Mouse (Mus musculus): ENCODE measurements at regions not wholly inside any gene's neighbourhood (a gene's known extent, or its start where the extent isn't known, plus 50 kb on each side); places are given as distances from the start of the nearest gene placed in this dataset.

DNA sequence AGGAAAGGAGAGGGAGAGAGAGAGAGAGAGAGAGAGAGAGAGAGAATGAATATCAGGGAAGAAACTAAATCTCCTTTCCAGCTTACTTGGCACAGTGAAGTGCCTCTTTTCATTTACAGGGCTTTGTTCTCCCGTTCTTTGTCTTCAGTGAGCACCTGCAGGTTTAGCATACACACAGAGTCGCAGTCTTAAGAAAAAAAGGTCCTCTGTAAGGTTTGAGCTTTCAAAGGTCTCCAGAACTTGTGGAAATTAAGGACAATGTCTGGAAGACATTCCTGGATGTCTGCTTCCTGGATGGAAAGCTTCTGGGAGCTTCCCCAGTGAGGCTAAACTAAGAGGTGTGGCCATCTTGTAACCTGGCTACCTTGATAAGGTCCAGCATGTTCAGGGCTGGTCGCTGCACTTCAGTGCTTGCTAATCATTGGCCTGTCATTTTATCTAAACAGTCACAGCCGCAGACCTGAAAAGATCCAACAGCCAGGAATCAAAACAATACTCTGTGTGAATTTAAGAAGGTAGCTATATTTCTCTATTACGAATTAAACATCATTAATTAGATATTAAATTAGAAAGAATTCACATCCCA lies 113.1 kb upstream of the Ralgapa2 start:
- H3K4me1 ChIP-seq (ENCODE audit: control insufficient read depth in 1 of 2, insufficient read depth in 2 of 2), result peaks cover 0 to 11% of the 10 kb centered on the region in 2 experiments; a peak in 2 of 4 replicates
- dilution Hi-C loops (cut with MboI; ENCODE audit: extremely low pct_ligation_motif_present, extremely low pct_unique_long_range_greater_than_20kb, low sequenced_read_pairs) (no loop called here), in situ Hi-C loops (cut with MboI; ENCODE audit: low pct_ligation_motif_present, low pct_unique_long_range_greater_than_20kb, low sequenced_read_pairs) (no loop called here)
- H3K9ac ChIP-seq (ENCODE audit: insufficient read depth, low read depth), result no peak overlapping the region
- H3K27me3 ChIP-seq (replicated peaks), result no peaks in the 10 kb centered on the region
- no peaks in the 10 kb centered on the region for H3K9me3 ChIP-seq (replicated peaks; ENCODE audit: low read length)
- no peak overlapping the region for H3K27ac ChIP-seq (ENCODE audit: insufficient read depth, low read depth)
- no peak for TF ChIP-seq NELFE (IDR thresholded peaks at IDR 0.05; ENCODE audit: low read depth, low read length)
- no peak for TF ChIP-seq USF2 (conservative IDR thresholded peaks at IDR 0.05; ENCODE audit: low read depth, low read length)
- no peak for TF ChIP-seq IRF4 (IDR thresholded peaks at IDR 0.05; ENCODE audit: low read depth, low read length)
- TF ChIP-seq MAFK (IDR thresholded peaks at IDR 0.05; ENCODE audit: insufficient replicate concordance, low read length), result no peak
- TF ChIP-seq CTCF (conservative IDR thresholded peaks at IDR 0.05 in 1 of 2, IDR thresholded peaks at IDR 0.05 in 1 of 2; ENCODE audit: low read depth in 2 of 2, low read length in 2 of 2), result no peak
- no peak for TF ChIP-seq ELF1 (IDR thresholded peaks at IDR 0.05; ENCODE audit: low read depth, low read length)
- TF ChIP-seq KAT2A (IDR thresholded peaks at IDR 0.05; ENCODE audit: insufficient replicate concordance, low read length), result no peak
- no peak for TF ChIP-seq SMC3 (IDR thresholded peaks at IDR 0.05; ENCODE audit: low read depth, low read length)
- TF ChIP-seq USF1 (IDR thresholded peaks at IDR 0.05; ENCODE audit: low read depth, low read length), result no peak
- no peak for TF ChIP-seq E2F4 (IDR thresholded peaks at IDR 0.05; ENCODE audit: insufficient replicate concordance, low read depth, low read length)
- no peak for DNase-seq (ENCODE audit: extremely low read depth)
- H3K4me2 ChIP-seq (ENCODE audit: insufficient read depth, low read depth, poor library complexity, severe bottlenecking), result no peak overlapping the region
- H3K4me3 ChIP-seq (replicated peaks in 1 of 3; ENCODE audit: low read depth in 2 of 3, low read length in 2 of 3, poor library complexity in 1 of 3), result no peak overlapping the region
- no peaks in the 10 kb centered on the region for H3K79me2 ChIP-seq (replicated peaks; ENCODE audit: control insufficient read depth, extremely low read depth, insufficient read depth, poor library complexity, severe bottlenecking)
- H3K36me3 ChIP-seq (replicated peaks in 1 of 2; ENCODE audit: control insufficient read depth in 1 of 2, insufficient read depth in 1 of 2, low read length in 1 of 2), result no peaks in the 10 kb centered on the region

DNA sequence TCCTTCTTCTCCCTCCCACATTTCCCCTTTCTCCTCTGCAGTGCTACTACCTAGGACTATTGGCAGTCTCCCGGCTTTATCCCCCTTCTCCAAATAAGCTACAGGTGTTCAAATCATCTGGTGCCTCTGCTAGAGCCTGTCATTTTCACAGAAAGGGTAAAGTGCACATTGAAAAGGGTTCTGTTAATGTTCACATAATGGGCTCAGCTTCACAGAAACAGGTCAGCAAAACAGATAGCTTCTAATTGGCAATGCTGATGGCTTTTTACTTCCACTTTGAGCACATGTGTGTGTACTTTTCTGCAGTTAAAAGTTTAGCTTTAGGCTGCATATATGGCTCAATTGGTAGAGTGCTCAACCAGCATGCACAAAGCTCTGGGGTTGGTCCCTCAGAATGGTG lies 114.4 kb upstream of the Ralgapa2 start:
- Histone ChIP-seq H3K9ac (ENCODE audit: insufficient read depth, low read depth) (no peak overlapping the region), H3K79me2 (replicated peaks; ENCODE audit: control insufficient read depth, extremely low read depth, insufficient read depth, poor library complexity, severe bottlenecking) (no peaks in the 10 kb centered on the region), H3K4me2 (ENCODE audit: insufficient read depth, low read depth, poor library complexity, severe bottlenecking) (no peak overlapping the region), H3K9me3 (replicated peaks; ENCODE audit: low read length) (no peaks in the 10 kb centered on the region), H3K4me1 (ENCODE audit: control insufficient read depth in 1 of 2, insufficient read depth in 2 of 2) (no peaks in the 10 kb centered on the region), H3K36me3 (replicated peaks in 1 of 2; ENCODE audit: control insufficient read depth in 1 of 2, insufficient read depth in 1 of 2, low read length in 1 of 2) (no peaks in the 10 kb centered on the region), H3K27ac (ENCODE audit: insufficient read depth, low read depth) (no peak overlapping the region), H3K27me3 (replicated peaks) (no peaks in the 10 kb centered on the region), H3K4me3 (replicated peaks in 1 of 3; ENCODE audit: low read depth in 2 of 3, low read length in 2 of 3, poor library complexity in 1 of 3) (no peak overlapping the region)
- dilution Hi-C loops (cut with MboI; ENCODE audit: extremely low pct_ligation_motif_present, extremely low pct_unique_long_range_greater_than_20kb, low sequenced_read_pairs), result no loop called here
- TF ChIP-seq NELFE (IDR thresholded peaks at IDR 0.05; ENCODE audit: low read depth, low read length) (no peak), ZKSCAN1 (IDR thresholded peaks at IDR 0.05; ENCODE audit: borderline replicate concordance, low read depth, low read length) (no peak), CTCF (conservative IDR thresholded peaks at IDR 0.05 in 1 of 2, IDR thresholded peaks at IDR 0.05 in 1 of 2; ENCODE audit: low read depth in 2 of 2, low read length in 2 of 2) (no peak), MAX (IDR thresholded peaks at IDR 0.05; ENCODE audit: low read length) (no peak), MAZ (IDR thresholded peaks at IDR 0.05; ENCODE audit: low read depth, low read length) (no peak), ZC3H11A (IDR thresholded peaks at IDR 0.05; ENCODE audit: low read depth, low read length) (no peak), JUN (IDR thresholded peaks at IDR 0.05; ENCODE audit: insufficient read depth, low read depth, low read length) (no peak)
- no peak for DNase-seq (ENCODE audit: extremely low read depth)
- in situ Hi-C loops (cut with MboI; ENCODE audit: low pct_ligation_motif_present, low pct_unique_long_range_greater_than_20kb, low sequenced_read_pairs), result no loop called here

All from CH12.LX (cell line).